Mouse (Mus musculus): Measurements from ENCODE around the gene Fads6. TPM values are rescaled to one million over a fixed set of nuclear protein-coding genes. Genes with fewer than 3 reads are reported as not detected.
A peak's percentile ranks its signal among the peaks of the same experiment; 100 is the strongest.

Gene Fads6
- polyA plus RNA-seq, 1 experiment from 2014 or later = 0.52 TPM

- peaks cover 18% of the 10 kb centered on the region for H3K4me1 ChIP-seq (replicated peaks; ENCODE audit: control insufficient read depth, insufficient read depth, low read length)
- ATAC-seq (ENCODE audit: low FRiP score) (no peak), DNase-seq (ENCODE audit: low spot score) (no peak)
- WGBS = 91% methylated on average over 27 of the region's 27 CpGs
- no peak overlapping the region for H3K9ac ChIP-seq (ENCODE audit: low read depth, low read length)
- H3K36me3 ChIP-seq (ENCODE audit: control insufficient read depth, insufficient read depth, low read length) = no peaks in the 10 kb centered on the region
- H3K4me2 ChIP-seq (replicated peaks; ENCODE audit: low read depth, low read length) = no peak overlapping the region
- no peak overlapping the region for H3K27ac ChIP-seq (ENCODE audit: low read depth, low read length)
- no peak overlapping the region for H3K4me3 ChIP-seq (ENCODE audit: low read depth, low read length)
- no peaks in the 10 kb centered on the region for H3K9me3 ChIP-seq (ENCODE audit: control insufficient read depth, low read length)
- H3K27me3 ChIP-seq (ENCODE audit: control insufficient read depth, insufficient read depth, low read length) = peaks cover 43% of the 10 kb centered on the region
These were observed 28.0 kb downstream of the Fads6 start for GRCm38 (mm10) chr11:115269330-115270066.

GRCm38 (mm10) chr11:115267958-115268357 lies 29.5 kb downstream of the Fads6 start:
- peaks cover 18% of the 10 kb centered on the region for H3K4me1 ChIP-seq (replicated peaks; ENCODE audit: control insufficient read depth, insufficient read depth, low read length)
- 67% methylated on average over 11 of the region's 11 CpGs for WGBS
- H3K27ac ChIP-seq (ENCODE audit: low read depth, low read length) = no peak overlapping the region
- no peak for DNase-seq (ENCODE audit: low spot score)
- no peaks in the 10 kb centered on the region for H3K9me3 ChIP-seq (ENCODE audit: control insufficient read depth, low read length)
- ATAC-seq (ENCODE audit: low FRiP score) = no peak
- no peak overlapping the region for H3K4me3 ChIP-seq (ENCODE audit: low read depth, low read length)
- H3K4me2 ChIP-seq (replicated peaks; ENCODE audit: low read depth, low read length) = no peak overlapping the region
- no peaks in the 10 kb centered on the region for H3K36me3 ChIP-seq (ENCODE audit: control insufficient read depth, insufficient read depth, low read length)
- peaks cover 53% of the 10 kb centered on the region for H3K27me3 ChIP-seq (ENCODE audit: control insufficient read depth, insufficient read depth, low read length)
- H3K9ac ChIP-seq (ENCODE audit: low read depth, low read length) = no peak overlapping the region

GRCm38 (mm10) chr11:115267061-115267883 lies 30.2 kb downstream of the Fads6 start, which contains the start of gene Grin2c:
Gene Grin2c (minus strand): TSS chr11:115267243.
- no peaks in the 10 kb centered on the region for H3K9me3 ChIP-seq (ENCODE audit: control insufficient read depth, low read length)
- DNase-seq (ENCODE audit: low spot score) (no peak), ATAC-seq (ENCODE audit: low FRiP score) (no peak)
- peak within 1 kb of the TSS; percentile 11; the same call in 1 of the 2 replicates for H3K9ac ChIP-seq (ENCODE audit: low read depth, low read length)
- H3K4me3 ChIP-seq (ENCODE audit: low read depth, low read length) = peak within 1 kb of the TSS; percentile 32
- H3K4me1 ChIP-seq (replicated peaks; ENCODE audit: control insufficient read depth, insufficient read depth, low read length) = peaks cover 18% of the 10 kb centered on the region
- peaks cover 58% of the 10 kb centered on the region for H3K27me3 ChIP-seq (ENCODE audit: control insufficient read depth, insufficient read depth, low read length)
- 7% methylated on average over 46 of the region's 50 CpGs for WGBS
- H3K4me2 ChIP-seq (replicated peaks; ENCODE audit: low read depth, low read length) = peak within 1 kb of the TSS; percentile 58
- no peak within 1 kb of the TSS for H3K27ac ChIP-seq (ENCODE audit: low read depth, low read length)
- no peaks in the 10 kb centered on the region for H3K36me3 ChIP-seq (ENCODE audit: control insufficient read depth, insufficient read depth, low read length)

- no peak overlapping the region for H3K9ac ChIP-seq (ENCODE audit: low read depth, low read length)
- H3K36me3 ChIP-seq (ENCODE audit: control insufficient read depth, insufficient read depth, low read length) = no peaks in the 10 kb centered on the region
- DNase-seq (ENCODE audit: low spot score) (peak; percentile 49), ATAC-seq (ENCODE audit: low FRiP score) (no peak)
- H3K27me3 ChIP-seq (ENCODE audit: control insufficient read depth, insufficient read depth, low read length) = peaks cover 65% of the 10 kb centered on the region
- no peak overlapping the region for H3K27ac ChIP-seq (ENCODE audit: low read depth, low read length)
- peak overlapping the region; percentile 32 for H3K4me3 ChIP-seq (ENCODE audit: low read depth, low read length)
- no peaks in the 10 kb centered on the region for H3K9me3 ChIP-seq (ENCODE audit: control insufficient read depth, low read length)
- peak overlapping the region; percentile 58 for H3K4me2 ChIP-seq (replicated peaks; ENCODE audit: low read depth, low read length)
- H3K4me1 ChIP-seq (replicated peaks; ENCODE audit: control insufficient read depth, insufficient read depth, low read length) = peaks cover 18% of the 10 kb centered on the region
- WGBS = under 1% methylated on average over 21 of the region's 22 CpGs
These were observed 31.1 kb downstream of the Fads6 start for GRCm38 (mm10) chr11:115266400-115266778.

GRCm38 (mm10) chr11:115265771-115266399 lies 31.6 kb downstream of the Fads6 start:
- ATAC-seq (ENCODE audit: low FRiP score) = no peak
- no peaks in the 10 kb centered on the region for H3K9me3 ChIP-seq (ENCODE audit: control insufficient read depth, low read length)
- 0 out of 2 replicates have a peak overlapping the region, but pooled peaks have one; percentile 32 for H3K4me3 ChIP-seq (ENCODE audit: low read depth, low read length)
- peaks cover 18% of the 10 kb centered on the region for H3K4me1 ChIP-seq (replicated peaks; ENCODE audit: control insufficient read depth, insufficient read depth, low read length)
- H3K27me3 ChIP-seq (ENCODE audit: control insufficient read depth, insufficient read depth, low read length) = peaks cover 70% of the 10 kb centered on the region
- DNase-seq (ENCODE audit: low spot score) = no peak
- peak overlapping the region; percentile 39; the same call in 1 of the 2 replicates for H3K4me2 ChIP-seq (replicated peaks; ENCODE audit: low read depth, low read length)
- H3K36me3 ChIP-seq (ENCODE audit: control insufficient read depth, insufficient read depth, low read length) = no peaks in the 10 kb centered on the region
- no peak overlapping the region for H3K9ac ChIP-seq (ENCODE audit: low read depth, low read length)
- 5% methylated on average over 20 of the region's 20 CpGs for WGBS
- no peak overlapping the region for H3K27ac ChIP-seq (ENCODE audit: low read depth, low read length)

- peak overlapping the region; percentile 39 for H3K4me2 ChIP-seq (replicated peaks; ENCODE audit: low read depth, low read length)
- peak; percentile 80 for DNase-seq (ENCODE audit: low spot score)
- peaks cover 18% of the 10 kb centered on the region for H3K4me1 ChIP-seq (replicated peaks; ENCODE audit: control insufficient read depth, insufficient read depth, low read length)
- ATAC-seq (ENCODE audit: low FRiP score) = peak; percentile 31; the same call in 1 of the 2 replicates
- H3K4me3 ChIP-seq (ENCODE audit: low read depth, low read length) = peak overlapping the region; percentile 14; the same call in 1 of the 2 replicates
- no peaks in the 10 kb centered on the region for H3K36me3 ChIP-seq (ENCODE audit: control insufficient read depth, insufficient read depth, low read length)
- peaks cover 76% of the 10 kb centered on the region for H3K27me3 ChIP-seq (ENCODE audit: control insufficient read depth, insufficient read depth, low read length)
- WGBS = 7% methylated on average over 39 of the region's 39 CpGs
- no peak overlapping the region for H3K27ac ChIP-seq (ENCODE audit: low read depth, low read length)
- H3K9ac ChIP-seq (ENCODE audit: low read depth, low read length) = no peak overlapping the region
- H3K9me3 ChIP-seq (ENCODE audit: control insufficient read depth, low read length) = no peaks in the 10 kb centered on the region
These were observed 32.4 kb downstream of the Fads6 start for GRCm38 (mm10) chr11:115264862-115265668.

GRCm38 (mm10) chr11:115264136-115264861 lies 33.2 kb downstream of the Fads6 start:
- H3K9ac ChIP-seq (ENCODE audit: low read depth, low read length) = no peak overlapping the region
- no peak overlapping the region for H3K4me2 ChIP-seq (replicated peaks; ENCODE audit: low read depth, low read length)
- no peak for DNase-seq (ENCODE audit: low spot score)
- peaks cover 13% of the 10 kb centered on the region for H3K4me1 ChIP-seq (replicated peaks; ENCODE audit: control insufficient read depth, insufficient read depth, low read length)
- no peak overlapping the region for H3K27ac ChIP-seq (ENCODE audit: low read depth, low read length)
- H3K9me3 ChIP-seq (ENCODE audit: control insufficient read depth, low read length) = no peaks in the 10 kb centered on the region
- H3K36me3 ChIP-seq (ENCODE audit: control insufficient read depth, insufficient read depth, low read length) = no peaks in the 10 kb centered on the region
- WGBS = 68% methylated on average over 7 of the region's 7 CpGs
- ATAC-seq (ENCODE audit: low FRiP score) = no peak
- no peak overlapping the region for H3K4me3 ChIP-seq (ENCODE audit: low read depth, low read length)
- peaks cover 82% of the 10 kb centered on the region for H3K27me3 ChIP-seq (ENCODE audit: control insufficient read depth, insufficient read depth, low read length)

All from hindbrain, embryonic 11.5 days (tissue).